Mouse (Mus musculus) megakaryocyte, embryonic 14.5 days (primary cell): ENCODE data around the gene Serpinb1c.

Source experiments
- FLI1 ChIP-seq: IDR thresholded peaks from 2 replicates; pipeline ENCODE4 v1.6.1; 2012; ENCODE audit warnings: low read length, inconsistent platforms, mixed read lengths
- GATA1 ChIP-seq: IDR thresholded peaks from 3 replicates; pipeline ENCODE4 v1.6.1; 2012; ENCODE audit warnings: mixed read lengths, low read length, inconsistent platforms, borderline replicate concordance

GRCm38 (mm10) chr13:32896931-32897330 is 1.1 kb downstream of the Serpinb1c start:
- no peak for TF ChIP-seq GATA1
- no peak for TF ChIP-seq FLI1
